Mouse (Mus musculus): Measurements from ENCODE around the gene Fetub. TPM values are rescaled to one million over a fixed set of nuclear protein-coding genes. Genes with fewer than 3 reads are reported as not detected.

Gene Fetub
- polyA plus RNA-seq, 1 experiment from 2014 or later = not detected

- Histone ChIP-seq H3K9ac (no peak overlapping the region), H3K27ac (replicated peaks) (no peak overlapping the region), H3K4me1 (replicated peaks) (no peaks in the 10 kb centered on the region), H3K9me3 (no peaks in the 10 kb centered on the region), H3K36me3 (no peaks in the 10 kb centered on the region), H3K4me3 (no peak overlapping the region), H3K27me3 (no peaks in the 10 kb centered on the region), H3K4me2 (no peak overlapping the region)
- WGBS = 77% methylated on average over 2 of the region's 2 CpGs
- no peak for ATAC-seq (ENCODE audit: low read depth)
Measured at GRCm38 (mm10) chr16:22947371-22947770, 29.2 kb downstream of the Fetub start.

GRCm38 (mm10) chr16:22950840-22951395 lies 32.8 kb downstream of the Fetub start, which contains the start of gene Hrg:
TSS of gene Hrg (plus strand) at chr16:22951072.
- 94% methylated on average over 6 of the region's 6 CpGs for WGBS
- Histone ChIP-seq H3K9ac (no peak within 1 kb of the TSS), H3K9me3 (no peaks in the 10 kb centered on the region)

GRCm38 (mm10) chr16:22953069-22953468 lies 34.9 kb downstream of the Fetub start:
- no peaks in the 10 kb centered on the region for H3K27me3 ChIP-seq
- ATAC-seq (ENCODE audit: low read depth) = no peak
- WGBS = 34% methylated on average over 4 of the region's 4 CpGs
- H3K4me3 ChIP-seq = no peak overlapping the region
- no peaks in the 10 kb centered on the region for H3K36me3 ChIP-seq
- peaks cover 11% of the 10 kb centered on the region for H3K4me1 ChIP-seq (replicated peaks)
- H3K4me2 ChIP-seq = no peak overlapping the region
- H3K9me3 ChIP-seq = no peaks in the 10 kb centered on the region
- no peak overlapping the region for H3K9ac ChIP-seq
- H3K27ac ChIP-seq (replicated peaks) = no peak overlapping the region

More at GRCm38 (mm10) chr16:22950840-22951395, 32.8 kb downstream of the Fetub start, which contains the start of gene Hrg:
- no peaks in the 10 kb centered on the region for H3K27me3 ChIP-seq
- H3K4me3 ChIP-seq = no peak within 1 kb of the TSS
- no peak within 1 kb of the TSS for H3K4me2 ChIP-seq
- no peak within 1 kb of the TSS for H3K27ac ChIP-seq (replicated peaks)
- H3K4me1 ChIP-seq (replicated peaks) = peaks cover 8% of the 10 kb centered on the region
- no peaks in the 10 kb centered on the region for H3K36me3 ChIP-seq
- no peak for ATAC-seq (ENCODE audit: low read depth)

- Histone ChIP-seq H3K4me1 (replicated peaks) (peaks cover 11% of the 10 kb centered on the region), H3K4me3 (0 out of 2 replicates have a peak overlapping the region, but pooled peaks have one; percentile 2), H3K9ac (no peak overlapping the region), H3K27me3 (no peaks in the 10 kb centered on the region), H3K27ac (replicated peaks) (0 out of 2 replicates have a peak overlapping the region, but pooled peaks have one; percentile 6), H3K4me2 (peak overlapping the region; percentile 31), H3K9me3 (no peaks in the 10 kb centered on the region), H3K36me3 (no peaks in the 10 kb centered on the region)
- 27% methylated on average over 13 of the region's 13 CpGs for WGBS
- ATAC-seq (ENCODE audit: low read depth) = peak; percentile 72
Measured at GRCm38 (mm10) chr16:22955397-22956084, 37.4 kb downstream of the Fetub start.

- Histone ChIP-seq H3K27me3 (no peaks in the 10 kb centered on the region), H3K4me3 (0 out of 2 replicates have a peak overlapping the region, but pooled peaks have one; percentile 2), H3K27ac (replicated peaks) (0 out of 2 replicates have a peak overlapping the region, but pooled peaks have one; percentile 6), H3K36me3 (no peaks in the 10 kb centered on the region), H3K9ac (no peak overlapping the region), H3K4me1 (replicated peaks) (peaks cover 11% of the 10 kb centered on the region), H3K9me3 (no peaks in the 10 kb centered on the region), H3K4me2 (peak overlapping the region; percentile 31)
- ATAC-seq (ENCODE audit: low read depth) = peak; percentile 75
- 44% methylated on average over 11 of the region's 11 CpGs for WGBS
Measured at GRCm38 (mm10) chr16:22956085-22956439, 37.9 kb downstream of the Fetub start.

GRCm38 (mm10) chr16:22961073-22961472 lies 42.9 kb downstream of the Fetub start:
- H3K9ac ChIP-seq = no peak overlapping the region
- H3K27ac ChIP-seq (replicated peaks) = no peak overlapping the region
- H3K4me3 ChIP-seq = no peak overlapping the region
- H3K4me1 ChIP-seq (replicated peaks) = peaks cover 2% of the 10 kb centered on the region
- H3K27me3 ChIP-seq = no peaks in the 10 kb centered on the region
- no peaks in the 10 kb centered on the region for H3K36me3 ChIP-seq
- ATAC-seq (ENCODE audit: low read depth) = no peak
- H3K9me3 ChIP-seq = no peaks in the 10 kb centered on the region
- WGBS = 91% methylated on average over 8 of the region's 8 CpGs
- no peak overlapping the region for H3K4me2 ChIP-seq

- no peaks in the 10 kb centered on the region for H3K9me3 ChIP-seq
- no peak overlapping the region for H3K4me2 ChIP-seq
- ATAC-seq (ENCODE audit: low read depth) = no peak
- H3K9ac ChIP-seq = no peak overlapping the region
- 81% methylated on average over 5 of the region's 5 CpGs for WGBS
- no peaks in the 10 kb centered on the region for H3K36me3 ChIP-seq
- no peak overlapping the region for H3K27ac ChIP-seq (replicated peaks)
- H3K4me1 ChIP-seq (replicated peaks) = no peaks in the 10 kb centered on the region
- H3K27me3 ChIP-seq = no peaks in the 10 kb centered on the region
- H3K4me3 ChIP-seq = no peak overlapping the region
Measured at GRCm38 (mm10) chr16:22962256-22962655, 44.1 kb downstream of the Fetub start.

GRCm38 (mm10) chr16:22963293-22963692 lies 45.2 kb downstream of the Fetub start:
- Histone ChIP-seq H3K9me3 (no peaks in the 10 kb centered on the region), H3K36me3 (no peaks in the 10 kb centered on the region), H3K4me3 (no peak overlapping the region), H3K4me1 (replicated peaks) (no peaks in the 10 kb centered on the region), H3K27ac (replicated peaks) (no peak overlapping the region), H3K27me3 (no peaks in the 10 kb centered on the region), H3K4me2 (no peak overlapping the region), H3K9ac (no peak overlapping the region)
- no peak for ATAC-seq (ENCODE audit: low read depth)

GRCm38 (mm10) chr16:22967383-22968030 lies 49.4 kb downstream of the Fetub start:
- Histone ChIP-seq H3K4me2 (no peak overlapping the region), H3K27me3 (no peaks in the 10 kb centered on the region), H3K4me3 (no peak overlapping the region), H3K9me3 (no peaks in the 10 kb centered on the region), H3K4me1 (replicated peaks) (no peaks in the 10 kb centered on the region), H3K36me3 (no peaks in the 10 kb centered on the region), H3K9ac (no peak overlapping the region), H3K27ac (replicated peaks) (no peak overlapping the region)
- 65% methylated on average over 1 of the region's 1 CpGs for WGBS
- no peak for ATAC-seq (ENCODE audit: low read depth)

Other genes starting within 250 kb of the Fetub start
- gene Crygs, start 106.8 kb upstream of the Fetub start, polyA plus RNA-seq (2015; fragmentation: Nextera tagmentation; extraction: Ambion mirVana) = not detected in 2 replicates
- 22.9 and 25.8 TPM in 2 replicates for gene Tbccd1, start 60.7 kb upstream of the Fetub start, polyA plus RNA-seq (2015; fragmentation: Nextera tagmentation; extraction: Ambion mirVana)
- gene Dnajb11, start 60.5 kb upstream of the Fetub start, polyA plus RNA-seq (2015; fragmentation: Nextera tagmentation; extraction: Ambion mirVana) = 110 and 118 TPM in 2 replicates
- gene Ahsg, start 27.1 kb upstream of the Fetub start, polyA plus RNA-seq (2015; fragmentation: Nextera tagmentation; extraction: Ambion mirVana) = 0.50 and 0.61 TPM in 2 replicates
- gene Hrg, start 32.7 kb downstream of the Fetub start, polyA plus RNA-seq (2015; fragmentation: Nextera tagmentation; extraction: Ambion mirVana) = 0.25 TPM in 1 of 2 replicates, not detected in the other
- 0.50 and 0.95 TPM in 2 replicates for gene Kng2, start 111.1 kb downstream of the Fetub start, polyA plus RNA-seq (2015; fragmentation: Nextera tagmentation; extraction: Ambion mirVana)
- gene Kng1, start 139.5 kb downstream of the Fetub start, polyA plus RNA-seq (2015; fragmentation: Nextera tagmentation; extraction: Ambion mirVana) = 0.29 TPM in 1 of 2 replicates, not detected in the other
- 333 and 342 TPM in 2 replicates for gene Eif4a2, start 189.1 kb downstream of the Fetub start, polyA plus RNA-seq (2015; fragmentation: Nextera tagmentation; extraction: Ambion mirVana)
- gene Rfc4, start 209.4 kb downstream of the Fetub start, polyA plus RNA-seq (2015; fragmentation: Nextera tagmentation; extraction: Ambion mirVana) = 47.1 and 49.7 TPM in 2 replicates
- gene Adipoq, start 228.2 kb downstream of the Fetub start, polyA plus RNA-seq (2015; fragmentation: Nextera tagmentation; extraction: Ambion mirVana) = not detected in 2 replicates

Measured in neural tube, embryonic 13.5 days (tissue).